Mouse (Mus musculus): ENCODE results near the gene Olfr811. TPM values are rescaled to one million over a fixed set of nuclear protein-coding genes. Genes with fewer than 3 reads are reported as not detected.

Olfr811 gene
- polyA plus RNA-seq (2015; fragmentation: Nextera tagmentation; extraction: Ambion mirVana): not detected in 2 replicates

GRCm38 (mm10) chr10:129804296-129804695, at the start of gene Olfr811:
Gene Olfr811, minus strand, starts transcription at chr10:129804396.
- Histone ChIP-seq H3K27ac (replicated peaks) (no peak within 1 kb of the TSS), H3K9ac (ENCODE audit: low read length) (no peak within 1 kb of the TSS), H3K27me3 (ENCODE audit: control insufficient read depth, insufficient read depth, low read length) (no peaks in the 10 kb centered on the region), H3K9me3 (ENCODE audit: control insufficient read depth, low read length) (no peaks in the 10 kb centered on the region), H3K4me3 (ENCODE audit: low read depth, low read length) (no peak within 1 kb of the TSS), H3K4me1 (replicated peaks; ENCODE audit: control insufficient read depth, insufficient read depth) (no peaks in the 10 kb centered on the region), H3K36me3 (ENCODE audit: control insufficient read depth, insufficient read depth, low read length) (no peaks in the 10 kb centered on the region), H3K4me2 (replicated peaks; ENCODE audit: low read depth) (no peak within 1 kb of the TSS)
- TF ChIP-seq CTCF (IDR thresholded peaks at IDR 0.05; ENCODE audit: low read depth) (no peak), EP300 (optimal IDR thresholded peaks at IDR 0.05) (no peak)
- WGBS: 82% methylated on average over 4 of the region's 4 CpGs
- no peak for DNase-seq (ENCODE audit: low spot score)
- ATAC-seq (ENCODE audit: low FRiP score, low TSS enrichment): no peak

GRCm38 (mm10) chr10:129847343-129847742, 43.1 kb upstream of the Olfr811 start:
- TF ChIP-seq CTCF (IDR thresholded peaks at IDR 0.05; ENCODE audit: low read depth): no peak
- TF ChIP-seq EP300 (optimal IDR thresholded peaks at IDR 0.05): no peak
- DNase-seq (ENCODE audit: low spot score) (no peak), ATAC-seq (ENCODE audit: low FRiP score, low TSS enrichment) (no peak)
- 76% methylated on average over 1 of the region's 1 CpGs for WGBS
- Histone ChIP-seq H3K4me1 (replicated peaks; ENCODE audit: control insufficient read depth, insufficient read depth) (no peaks in the 10 kb centered on the region), H3K27ac (replicated peaks) (no peak overlapping the region), H3K9ac (ENCODE audit: low read length) (no peak overlapping the region), H3K4me2 (replicated peaks; ENCODE audit: low read depth) (no peak overlapping the region), H3K27me3 (ENCODE audit: control insufficient read depth, insufficient read depth, low read length) (no peaks in the 10 kb centered on the region), H3K36me3 (ENCODE audit: control insufficient read depth, insufficient read depth, low read length) (no peaks in the 10 kb centered on the region), H3K4me3 (ENCODE audit: low read depth, low read length) (no peak overlapping the region), H3K9me3 (ENCODE audit: control insufficient read depth, low read length) (no peaks in the 10 kb centered on the region)

- TF ChIP-seq EP300 (optimal IDR thresholded peaks at IDR 0.05): no peak
- no peak for TF ChIP-seq CTCF (IDR thresholded peaks at IDR 0.05; ENCODE audit: low read depth)
- Histone ChIP-seq H3K4me2 (replicated peaks; ENCODE audit: low read depth) (no peak within 1 kb of the TSS), H3K9me3 (ENCODE audit: control insufficient read depth, low read length) (no peaks in the 10 kb centered on the region), H3K4me3 (ENCODE audit: low read depth, low read length) (no peak within 1 kb of the TSS), H3K4me1 (replicated peaks; ENCODE audit: control insufficient read depth, insufficient read depth) (no peaks in the 10 kb centered on the region), H3K27me3 (ENCODE audit: control insufficient read depth, insufficient read depth, low read length) (no peaks in the 10 kb centered on the region), H3K9ac (ENCODE audit: low read length) (no peak within 1 kb of the TSS), H3K27ac (replicated peaks) (no peak within 1 kb of the TSS), H3K36me3 (ENCODE audit: control insufficient read depth, insufficient read depth, low read length) (no peaks in the 10 kb centered on the region)
- DNase-seq (ENCODE audit: low spot score) (no peak), ATAC-seq (ENCODE audit: low FRiP score, low TSS enrichment) (no peak)
- 45% methylated on average over 1 of the region's 1 CpGs for WGBS
These were observed 41.8 kb upstream of the Olfr811 start, which contains the start of gene Olfr812 for GRCm38 (mm10) chr10:129845994-129846393. Gene Olfr812, minus strand, starts transcription at chr10:129846094.

GRCm38 (mm10) chr10:129794817-129795216, 9.4 kb downstream of the Olfr811 start, which contains the start of gene Olfr810:
Gene Olfr810, minus strand, starts transcription at chr10:129794917.
- ATAC-seq (ENCODE audit: low FRiP score, low TSS enrichment) (no peak), DNase-seq (ENCODE audit: low spot score) (no peak)
- Histone ChIP-seq H3K9ac (ENCODE audit: low read length) (no peak within 1 kb of the TSS), H3K4me1 (replicated peaks; ENCODE audit: control insufficient read depth, insufficient read depth) (no peaks in the 10 kb centered on the region), H3K4me3 (ENCODE audit: low read depth, low read length) (no peak within 1 kb of the TSS), H3K9me3 (ENCODE audit: control insufficient read depth, low read length) (no peaks in the 10 kb centered on the region), H3K27ac (replicated peaks) (no peak within 1 kb of the TSS), H3K27me3 (ENCODE audit: control insufficient read depth, insufficient read depth, low read length) (no peaks in the 10 kb centered on the region), H3K36me3 (ENCODE audit: control insufficient read depth, insufficient read depth, low read length) (no peaks in the 10 kb centered on the region), H3K4me2 (replicated peaks; ENCODE audit: low read depth) (no peak within 1 kb of the TSS)
- TF ChIP-seq CTCF (IDR thresholded peaks at IDR 0.05; ENCODE audit: low read depth) (no peak), EP300 (optimal IDR thresholded peaks at IDR 0.05) (no peak)

GRCm38 (mm10) chr10:129778123-129778522, 26.1 kb downstream of the Olfr811 start:
- TF ChIP-seq EP300 (optimal IDR thresholded peaks at IDR 0.05) (no peak), CTCF (IDR thresholded peaks at IDR 0.05; ENCODE audit: low read depth) (no peak)
- no peak for ATAC-seq (ENCODE audit: low FRiP score, low TSS enrichment)

GRCm38 (mm10) chr10:129774338-129774737, 29.9 kb downstream of the Olfr811 start, which contains the start of gene Olfr809:
Gene Olfr809, plus strand, starts transcription at chr10:129774638.
- Histone ChIP-seq H3K27me3 (ENCODE audit: control insufficient read depth, insufficient read depth, low read length) (no peaks in the 10 kb centered on the region), H3K9ac (ENCODE audit: low read length) (no peak within 1 kb of the TSS), H3K4me1 (replicated peaks; ENCODE audit: control insufficient read depth, insufficient read depth) (no peaks in the 10 kb centered on the region), H3K4me3 (ENCODE audit: low read depth, low read length) (no peak within 1 kb of the TSS), H3K27ac (replicated peaks) (no peak within 1 kb of the TSS), H3K9me3 (ENCODE audit: control insufficient read depth, low read length) (no peaks in the 10 kb centered on the region), H3K4me2 (replicated peaks; ENCODE audit: low read depth) (no peak within 1 kb of the TSS), H3K36me3 (ENCODE audit: control insufficient read depth, insufficient read depth, low read length) (no peaks in the 10 kb centered on the region)
- DNase-seq (ENCODE audit: low spot score) (no peak), ATAC-seq (ENCODE audit: low FRiP score, low TSS enrichment) (no peak)
- TF ChIP-seq EP300 (optimal IDR thresholded peaks at IDR 0.05) (no peak), CTCF (IDR thresholded peaks at IDR 0.05; ENCODE audit: low read depth) (no peak)

More at GRCm38 (mm10) chr10:129778123-129778522, 26.1 kb downstream of the Olfr811 start:
- Histone ChIP-seq H3K27me3 (ENCODE audit: control insufficient read depth, insufficient read depth, low read length) (no peaks in the 10 kb centered on the region), H3K4me2 (replicated peaks; ENCODE audit: low read depth) (no peak overlapping the region), H3K9me3 (ENCODE audit: control insufficient read depth, low read length) (no peaks in the 10 kb centered on the region), H3K4me1 (replicated peaks; ENCODE audit: control insufficient read depth, insufficient read depth) (no peaks in the 10 kb centered on the region), H3K9ac (ENCODE audit: low read length) (no peak overlapping the region), H3K4me3 (ENCODE audit: low read depth, low read length) (no peak overlapping the region), H3K36me3 (ENCODE audit: control insufficient read depth, insufficient read depth, low read length) (no peaks in the 10 kb centered on the region), H3K27ac (replicated peaks) (no peak overlapping the region)
- DNase-seq (ENCODE audit: low spot score): no peak

Measured in stomach, postnatal 0 days (tissue).